Mouse (Mus musculus) spleen, postnatal 14 days (tissue): ENCODE results near the gene Ralbp1.

Experiments used
- DNase-seq, 2 experiments: peaks; one replicate each; pipeline ENCODE4 v3.0.0; 2021 to 2022; ENCODE audit warnings: low spot score in 2 of 2

Gene Ralbp1

DNA sequence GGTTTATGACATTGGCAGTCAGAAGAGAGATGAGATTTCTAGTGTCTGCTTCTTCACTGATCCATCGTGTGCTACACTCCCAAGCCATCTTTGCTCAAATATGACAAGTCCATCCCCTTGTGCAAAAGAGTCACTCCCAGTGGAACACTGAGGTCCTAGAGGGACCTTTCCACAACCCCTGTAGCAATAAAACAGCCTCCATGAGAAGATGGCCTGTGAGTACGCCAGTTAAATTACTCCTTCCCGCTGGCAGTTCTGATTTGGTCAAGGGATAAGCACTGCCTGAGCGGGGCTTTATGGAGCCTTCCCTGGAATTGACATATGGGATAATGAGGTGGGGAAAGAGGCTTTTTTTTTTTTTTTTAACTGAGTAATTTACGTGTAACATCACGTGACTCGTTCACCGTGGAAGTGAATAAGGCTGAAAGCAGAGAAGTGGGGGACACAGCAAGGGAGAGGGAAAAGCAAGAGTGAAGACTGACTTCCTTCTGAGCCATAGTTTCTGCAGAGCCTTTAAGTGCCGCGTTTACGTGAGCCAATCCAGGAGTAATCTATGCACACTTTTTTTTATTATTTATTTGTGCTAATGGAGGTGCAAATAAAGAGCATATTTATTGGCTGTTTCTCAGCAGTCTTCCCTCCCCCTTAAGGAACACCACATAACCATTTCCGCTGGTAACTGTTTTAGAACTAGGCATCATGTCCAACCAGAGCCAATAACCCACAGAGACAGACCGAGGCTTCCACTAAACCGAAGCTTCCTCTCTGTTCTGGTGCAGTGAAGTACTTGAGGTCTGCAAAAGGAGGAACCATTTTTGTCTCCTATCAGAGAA is at the start of gene Ralbp1:
Ralbp1 (minus strand) TSS at position 102 of the 833 bp plus-strand sequence.
- DNase-seq = no peak

DNA sequence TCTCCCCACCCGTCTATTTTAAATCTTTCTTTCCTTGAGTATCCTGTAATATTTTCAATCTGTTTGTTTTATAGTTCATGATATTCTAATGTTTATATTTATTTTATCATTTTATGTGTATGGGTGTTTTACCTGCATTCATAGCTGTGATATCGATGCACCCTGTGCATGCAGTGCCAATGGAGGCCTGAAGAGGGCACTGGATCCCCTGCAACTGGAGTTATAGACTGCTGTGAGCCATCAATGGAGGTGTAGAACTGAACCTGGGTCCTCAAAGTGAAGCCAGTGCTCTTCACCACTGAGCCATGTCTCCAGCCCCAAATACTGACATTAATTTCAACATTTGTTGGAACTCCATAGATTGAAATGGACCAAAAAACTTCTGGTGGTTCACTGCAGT is 48.1 kb upstream of the Ralbp1 start:
- DNase-seq = no peak

DNA sequence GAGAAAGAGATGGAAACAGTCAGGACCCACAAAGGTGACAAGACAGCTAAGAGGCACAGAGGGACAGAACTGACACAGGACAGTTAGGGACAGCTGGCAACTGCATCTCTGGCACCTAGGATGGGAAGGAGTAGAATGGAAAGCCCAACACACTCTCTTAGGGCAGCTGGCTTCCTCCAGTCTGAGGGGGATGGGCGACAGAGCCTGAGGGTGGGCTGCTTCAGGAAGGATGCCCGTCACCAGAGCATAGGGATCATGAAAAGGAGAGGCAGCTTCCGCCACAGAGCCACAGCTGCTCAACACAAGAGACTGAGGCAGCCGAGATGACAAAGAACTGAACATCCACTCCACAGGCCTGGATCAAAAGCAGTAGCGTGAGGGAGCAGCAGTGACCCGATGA is 45.9 kb upstream of the Ralbp1 start:
- no peak for DNase-seq

- no peak for DNase-seq
Observed at GRCm38 (mm10) chr17:65930960-65931359, 45.4 kb upstream of the Ralbp1 start.

DNA sequence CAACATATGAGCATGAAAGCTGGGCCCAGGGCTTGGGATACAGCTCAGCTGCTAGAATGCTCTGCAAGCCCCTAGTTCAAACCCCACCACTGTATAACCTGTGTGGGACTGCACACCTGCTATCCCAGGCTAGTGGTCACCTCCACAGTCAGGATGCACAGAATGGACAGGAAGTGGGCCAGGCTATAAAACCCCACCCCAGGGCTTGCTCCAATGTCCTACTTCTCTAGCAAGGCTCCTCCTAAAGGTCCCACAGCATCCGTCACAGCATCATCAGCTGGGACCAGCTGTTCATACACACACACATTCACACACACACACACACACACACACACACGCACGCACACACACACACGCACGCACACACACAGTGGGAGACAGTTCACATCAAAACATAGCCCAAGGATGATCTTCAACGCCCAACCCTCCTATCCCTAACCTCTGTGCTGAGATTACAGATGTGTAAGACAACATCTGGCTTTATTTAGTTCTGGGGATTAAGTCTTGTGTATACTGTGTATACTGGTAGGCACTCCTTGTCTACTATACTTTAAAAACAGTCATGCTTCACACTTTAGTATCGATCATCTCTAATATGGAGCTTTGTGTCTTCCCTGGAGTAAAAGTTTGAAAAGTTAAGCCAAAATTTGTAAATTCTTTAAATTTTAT is 44.7 kb upstream of the Ralbp1 start:
- DNase-seq = no peak

DNA sequence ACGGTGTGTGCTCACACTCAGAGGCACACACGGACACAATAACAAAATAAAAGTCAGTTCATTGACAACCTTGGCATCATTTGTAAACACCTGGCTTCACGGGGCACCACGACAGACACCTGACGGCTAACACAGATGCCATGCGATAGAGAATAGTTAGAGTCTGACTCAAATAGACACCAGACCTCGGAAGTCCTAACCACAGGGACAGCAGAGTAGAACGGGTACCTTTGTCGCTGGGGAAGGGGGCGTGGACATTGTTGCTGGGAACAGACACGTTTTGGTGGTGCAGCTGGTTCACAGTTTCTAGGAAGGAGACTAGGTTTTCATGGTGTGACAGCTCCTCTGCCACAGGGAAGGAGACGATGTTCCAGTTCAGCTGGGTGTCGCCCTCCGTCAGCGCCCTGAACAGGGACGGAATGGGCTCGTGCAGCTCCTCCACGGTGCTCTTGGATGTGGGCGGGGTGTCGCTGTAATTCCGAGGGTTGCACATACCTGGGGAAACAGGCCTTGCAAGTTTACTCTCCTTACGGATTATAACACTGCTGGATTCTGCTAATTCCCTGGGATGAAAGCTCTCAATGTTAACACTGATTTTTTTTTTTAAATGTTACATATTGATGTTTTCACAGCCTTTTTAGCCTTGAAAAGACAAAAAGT is 43.9 kb upstream of the Ralbp1 start:
- no peak for DNase-seq

GRCm38 (mm10) chr17:65927077-65927476 is 41.5 kb upstream of the Ralbp1 start:
- DNase-seq = no peak

DNA sequence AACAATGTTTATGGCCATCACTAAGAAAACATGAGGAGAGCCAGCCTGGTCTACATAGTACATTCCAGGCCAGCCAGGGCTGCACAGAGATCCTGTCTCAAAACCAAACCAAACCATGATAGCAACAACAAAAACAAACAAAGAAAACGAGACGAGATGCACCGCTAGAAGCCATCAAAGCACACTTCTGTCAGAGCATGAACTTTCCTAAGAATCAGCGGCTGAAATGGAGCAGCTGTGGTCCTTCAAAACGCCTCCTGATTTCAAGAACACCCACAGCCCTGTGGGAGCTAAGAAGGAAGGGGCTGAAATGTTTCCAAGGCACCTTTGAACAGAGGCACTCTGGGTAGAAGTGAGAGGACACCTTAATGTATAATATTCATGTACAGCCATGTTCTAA is 38.6 kb upstream of the Ralbp1 start:
- no peak for DNase-seq

DNA sequence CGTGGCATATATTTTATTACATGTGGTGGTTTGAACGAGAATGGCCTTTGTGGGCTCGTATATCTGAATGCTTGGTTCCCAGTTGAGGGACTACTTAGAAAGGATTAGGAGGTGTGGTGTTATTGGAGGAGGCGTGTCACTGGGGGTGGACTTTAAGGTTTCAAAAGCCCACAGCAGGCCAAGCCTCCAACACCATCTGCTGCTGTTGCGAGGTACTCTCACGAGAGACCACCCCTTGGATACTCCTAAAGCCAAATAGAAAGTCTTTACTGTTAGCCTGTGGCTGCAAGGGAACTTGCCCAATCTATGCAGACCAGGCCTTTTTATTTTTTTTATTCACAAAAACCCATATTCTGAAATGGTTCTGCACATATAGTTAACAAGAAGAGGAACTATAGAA is 36.4 kb upstream of the Ralbp1 start:
- no peak for DNase-seq

- DNase-seq = no peak
Observed at GRCm38 (mm10) chr17:65919235-65919634, 33.6 kb upstream of the Ralbp1 start.

DNA sequence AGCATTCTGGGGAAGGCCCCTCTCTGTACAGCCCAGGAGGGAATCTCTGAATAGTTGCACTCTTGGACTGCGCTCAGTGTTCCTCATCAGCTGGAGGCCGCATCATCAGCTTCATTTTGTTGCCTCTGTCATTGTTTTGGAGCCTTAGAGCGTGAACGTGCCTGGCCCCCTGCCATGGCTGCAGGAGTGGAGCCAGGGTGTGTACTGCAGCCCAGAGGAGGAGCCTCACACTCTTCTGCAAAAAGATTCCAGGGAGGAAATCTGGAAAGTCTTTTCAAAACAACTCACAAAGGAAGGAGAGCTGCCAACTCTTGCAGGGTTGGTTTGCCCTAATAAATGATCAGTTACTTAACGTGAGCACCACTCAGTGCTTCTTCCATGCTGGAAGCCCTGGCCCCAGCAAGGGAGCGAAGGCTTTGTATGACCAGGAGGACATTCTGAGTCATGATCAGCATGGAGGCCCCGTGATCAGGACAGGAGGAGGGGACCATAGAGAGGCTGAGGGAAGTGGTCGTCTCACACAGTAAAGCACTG is 30.6 kb upstream of the Ralbp1 start:
- DNase-seq = no peak

- no peak for DNase-seq
Observed at GRCm38 (mm10) chr17:65914083-65914482, 28.5 kb upstream of the Ralbp1 start.

GRCm38 (mm10) chr17:65912202-65912601 is 26.6 kb upstream of the Ralbp1 start:
- no peak for DNase-seq

DNA sequence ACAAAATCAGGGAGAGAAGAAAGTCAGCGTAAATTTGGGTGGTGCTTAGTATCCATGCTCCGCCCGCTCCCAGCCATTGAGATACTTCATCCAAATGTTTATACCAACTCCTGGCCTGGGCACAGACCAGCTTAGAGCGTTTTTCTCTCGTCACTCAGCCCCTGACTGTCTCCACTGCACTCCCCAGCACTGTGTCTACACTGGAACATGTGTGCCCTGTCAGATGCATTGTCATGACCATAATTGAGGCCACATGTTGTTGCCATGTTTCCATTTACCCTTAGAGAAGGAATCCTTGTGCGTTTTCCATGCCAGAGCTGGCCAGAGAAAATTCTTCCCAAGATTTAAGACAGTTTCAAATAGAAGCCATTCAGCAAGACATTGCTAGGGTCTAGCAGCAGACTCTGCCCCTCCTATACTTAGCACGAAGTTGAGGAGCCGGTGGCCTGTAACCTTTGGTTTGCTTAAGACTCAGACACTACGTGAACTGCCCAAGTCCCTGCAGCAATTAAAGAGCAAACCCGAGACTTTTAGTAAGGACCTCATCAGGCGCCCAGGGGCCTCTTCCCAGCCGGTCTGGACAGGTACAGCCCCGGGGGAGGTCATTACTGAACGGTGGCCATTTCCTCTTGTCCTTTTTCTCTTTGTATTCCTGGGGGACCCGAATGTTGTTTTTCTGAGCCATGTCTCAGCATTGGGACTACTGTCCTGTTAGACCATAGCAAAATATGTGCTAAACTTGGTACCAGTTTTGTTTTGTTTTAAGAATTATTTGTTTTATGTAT is 25.9 kb upstream of the Ralbp1 start:
- no peak for DNase-seq

GRCm38 (mm10) chr17:65908270-65908669 is 22.7 kb upstream of the Ralbp1 start:
- no peak for DNase-seq

GRCm38 (mm10) chr17:65906895-65907401 is 21.4 kb upstream of the Ralbp1 start:
- no peak for DNase-seq

DNA sequence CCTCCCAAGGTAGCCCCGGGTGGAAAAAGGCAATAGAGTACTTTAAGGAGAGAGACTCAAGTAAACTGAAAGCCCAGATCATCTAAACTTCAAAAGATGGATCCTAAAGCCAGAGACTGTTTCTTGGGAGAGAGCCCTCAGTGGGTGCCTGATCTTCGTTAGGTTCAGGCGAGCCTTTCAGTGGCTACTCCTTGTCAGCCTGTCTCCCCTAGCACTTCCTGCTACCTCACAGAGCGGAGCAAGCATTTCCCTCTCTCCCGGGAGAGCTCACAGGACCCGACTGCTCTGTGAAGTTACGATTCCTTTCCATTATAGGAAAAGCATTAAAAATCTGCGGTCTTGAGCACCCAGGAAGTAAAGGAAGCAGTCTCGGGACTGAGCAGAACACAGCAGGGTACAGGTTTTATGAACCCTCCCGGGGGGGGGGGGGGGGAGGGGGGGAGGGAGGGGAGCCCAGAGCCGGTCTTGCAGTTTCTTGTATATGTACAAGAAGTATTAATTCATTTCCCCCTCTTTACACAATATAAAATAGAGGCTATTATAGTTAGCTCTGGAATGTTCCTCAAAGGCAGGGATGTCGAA is 20.8 kb upstream of the Ralbp1 start:
- no peak for DNase-seq

DNA sequence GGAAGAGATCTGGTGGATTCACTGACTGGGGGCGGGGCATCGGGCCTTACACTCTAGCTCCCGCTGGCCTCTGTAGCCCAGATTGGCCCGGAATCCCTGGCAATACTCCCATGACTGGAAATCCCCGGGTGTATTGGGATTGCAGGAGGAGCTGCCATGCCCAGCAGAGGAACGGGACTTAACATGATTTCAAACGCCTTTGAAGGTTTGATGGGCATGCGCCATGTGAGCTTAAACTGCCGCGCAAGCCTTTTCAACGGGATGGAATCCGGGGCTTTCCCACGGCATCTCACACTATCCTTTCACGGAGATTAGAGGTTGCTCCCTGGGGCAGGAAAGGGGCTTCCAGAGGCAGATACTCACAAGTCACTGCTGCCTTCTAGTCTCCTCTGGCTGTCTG is 19.6 kb upstream of the Ralbp1 start:
- DNase-seq = no peak

DNA sequence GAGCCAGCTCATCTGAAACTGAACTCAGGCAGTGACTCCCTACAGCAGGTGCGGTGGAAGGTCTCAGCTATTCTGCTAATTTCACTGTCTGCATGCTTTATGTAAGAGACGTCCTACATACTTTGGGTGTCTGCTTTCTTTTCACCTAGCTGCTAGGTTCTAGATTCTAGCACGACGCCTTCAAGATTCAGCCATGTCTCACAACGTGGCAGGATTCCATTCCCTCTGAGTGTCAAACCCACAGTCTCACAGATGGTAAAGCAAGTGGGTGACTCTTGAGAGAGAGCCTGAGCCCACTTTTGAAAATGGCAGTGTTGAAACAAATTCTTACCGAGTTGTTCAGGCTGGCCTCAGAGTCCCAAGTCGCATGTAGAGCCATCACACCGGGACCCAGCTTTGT is 18.2 kb upstream of the Ralbp1 start:
- no peak for DNase-seq

DNA sequence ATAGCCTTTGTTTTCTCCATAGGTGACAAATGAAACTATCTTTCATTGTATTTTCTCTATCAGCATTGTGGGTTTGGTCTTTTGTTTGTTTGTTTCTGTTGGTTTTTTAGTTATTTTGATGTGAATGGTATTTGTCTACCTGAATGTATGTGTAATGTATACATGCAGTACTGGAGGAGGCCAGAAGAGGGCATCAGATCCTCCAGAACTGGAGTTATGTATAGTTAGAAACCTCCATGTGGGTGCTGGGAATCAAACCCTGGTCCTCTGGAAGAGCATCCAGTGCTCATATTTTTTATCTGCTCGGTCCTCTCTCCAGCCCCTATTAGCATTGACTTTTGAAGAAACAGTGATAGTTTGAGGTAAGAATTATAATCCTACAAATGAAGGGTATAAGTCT is 17.4 kb upstream of the Ralbp1 start:
- no peak for DNase-seq

GRCm38 (mm10) chr17:65902281-65902680 is 16.7 kb upstream of the Ralbp1 start:
- DNase-seq = no peak
